Mouse (Mus musculus): Measurements from ENCODE around the gene Dnah2.

The Dnah2 gene

DNA sequence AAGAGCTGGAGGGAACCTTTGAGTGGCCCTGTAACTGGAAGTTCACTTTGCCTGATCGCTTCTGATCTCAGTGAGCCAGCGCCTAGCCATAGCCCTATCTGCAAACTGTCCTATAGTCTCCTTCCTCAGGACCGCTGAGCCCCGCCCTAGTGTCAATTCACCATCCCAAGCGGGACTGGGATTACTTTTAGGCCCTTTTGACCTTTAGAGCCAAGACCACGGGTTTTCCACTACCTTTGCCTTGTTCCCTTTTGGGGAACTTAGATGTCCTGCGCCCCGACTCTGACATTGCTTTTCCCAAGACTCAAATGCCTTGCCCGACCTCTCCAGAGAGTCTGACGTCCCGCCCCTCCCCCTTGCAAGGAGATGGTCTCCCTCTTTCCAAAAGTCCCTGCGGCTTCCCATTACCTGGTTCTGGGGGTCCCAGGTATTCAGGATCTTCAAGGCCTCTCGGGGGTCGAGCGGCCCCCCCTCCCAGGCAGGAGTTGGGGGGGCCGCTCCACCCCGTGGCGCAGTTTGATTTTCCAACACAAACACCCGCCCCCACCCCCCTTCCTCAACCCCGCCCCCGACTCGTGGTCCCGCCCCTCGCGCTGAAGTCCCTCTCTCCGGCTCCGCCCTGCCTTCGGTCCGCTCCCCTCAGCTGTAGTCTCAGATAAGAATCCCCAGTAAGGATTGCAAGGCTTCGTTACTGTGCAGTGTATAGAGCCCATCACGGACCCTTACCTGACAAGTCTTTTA, 128.9 kb downstream of the Dnah2 start:
- no peak for DNase-seq (ENCODE audit: low read depth, low spot score)

DNA sequence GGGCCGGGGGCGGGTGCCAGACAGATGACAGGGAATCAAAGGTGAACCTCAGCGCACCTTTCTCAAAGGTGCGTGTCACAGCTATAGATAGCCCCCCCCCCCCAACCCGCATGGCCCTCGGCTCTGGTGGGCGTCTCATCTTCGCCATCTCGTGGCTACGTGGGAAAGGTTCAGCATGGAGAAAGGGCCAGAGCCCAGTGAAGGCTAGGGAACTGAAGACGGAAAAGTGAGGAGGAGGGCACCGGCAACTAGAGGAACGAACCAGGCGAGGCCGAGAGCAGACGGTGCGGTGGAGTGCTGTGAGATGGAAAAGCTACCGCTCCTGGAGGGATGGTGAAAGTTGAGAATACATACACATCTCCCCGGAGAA, 129.5 kb downstream of the Dnah2 start:
- DNase-seq (ENCODE audit: low read depth, low spot score), result no peak

DNA sequence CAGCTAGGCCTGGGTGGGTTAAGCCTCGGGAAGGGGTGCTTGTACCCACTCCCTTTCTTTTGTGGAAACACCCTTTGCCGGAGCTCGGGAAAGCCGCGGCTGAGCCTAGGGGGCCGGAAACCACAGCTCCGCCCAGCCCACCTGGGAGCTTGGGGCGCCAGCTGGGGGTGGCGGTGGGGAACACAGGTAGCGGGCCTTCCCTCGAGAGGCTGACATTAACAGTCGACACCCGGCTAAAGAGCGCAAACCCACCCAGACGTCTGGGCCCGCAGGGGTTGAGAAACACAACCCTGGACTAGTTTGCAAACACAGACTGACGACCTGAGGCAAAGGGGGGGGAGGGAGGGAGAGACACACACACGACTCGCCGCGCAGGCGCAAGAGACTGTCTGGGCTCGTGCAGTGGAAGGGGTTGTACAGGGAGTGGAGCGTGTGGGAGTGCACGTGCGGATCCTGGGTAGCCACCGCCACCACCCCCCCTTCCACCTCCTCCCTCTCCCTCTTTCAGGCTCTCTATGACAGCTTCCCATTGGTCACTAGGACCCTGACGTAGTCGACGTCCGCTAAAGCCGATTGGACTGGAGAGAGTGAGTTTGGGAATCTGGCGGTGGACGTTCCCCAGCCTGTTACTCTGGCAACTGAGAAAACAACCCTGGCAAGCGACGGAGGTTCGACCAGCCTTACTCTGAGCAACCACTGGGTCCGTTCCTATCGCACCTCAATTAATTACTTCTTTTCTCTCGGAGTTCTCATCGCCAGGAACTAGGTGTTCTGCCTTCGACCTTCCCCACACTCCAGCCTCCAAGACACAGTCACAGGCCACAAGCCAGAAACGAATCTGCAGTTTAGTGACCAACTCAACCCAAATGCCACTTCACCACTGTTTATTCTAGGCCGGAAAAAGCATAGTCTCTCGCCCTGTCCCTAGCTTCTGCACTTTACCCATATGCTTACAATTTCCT, 130.1 kb downstream of the Dnah2 start:
- DNase-seq (ENCODE audit: low read depth, low spot score), result peak; percentile 97

DNA sequence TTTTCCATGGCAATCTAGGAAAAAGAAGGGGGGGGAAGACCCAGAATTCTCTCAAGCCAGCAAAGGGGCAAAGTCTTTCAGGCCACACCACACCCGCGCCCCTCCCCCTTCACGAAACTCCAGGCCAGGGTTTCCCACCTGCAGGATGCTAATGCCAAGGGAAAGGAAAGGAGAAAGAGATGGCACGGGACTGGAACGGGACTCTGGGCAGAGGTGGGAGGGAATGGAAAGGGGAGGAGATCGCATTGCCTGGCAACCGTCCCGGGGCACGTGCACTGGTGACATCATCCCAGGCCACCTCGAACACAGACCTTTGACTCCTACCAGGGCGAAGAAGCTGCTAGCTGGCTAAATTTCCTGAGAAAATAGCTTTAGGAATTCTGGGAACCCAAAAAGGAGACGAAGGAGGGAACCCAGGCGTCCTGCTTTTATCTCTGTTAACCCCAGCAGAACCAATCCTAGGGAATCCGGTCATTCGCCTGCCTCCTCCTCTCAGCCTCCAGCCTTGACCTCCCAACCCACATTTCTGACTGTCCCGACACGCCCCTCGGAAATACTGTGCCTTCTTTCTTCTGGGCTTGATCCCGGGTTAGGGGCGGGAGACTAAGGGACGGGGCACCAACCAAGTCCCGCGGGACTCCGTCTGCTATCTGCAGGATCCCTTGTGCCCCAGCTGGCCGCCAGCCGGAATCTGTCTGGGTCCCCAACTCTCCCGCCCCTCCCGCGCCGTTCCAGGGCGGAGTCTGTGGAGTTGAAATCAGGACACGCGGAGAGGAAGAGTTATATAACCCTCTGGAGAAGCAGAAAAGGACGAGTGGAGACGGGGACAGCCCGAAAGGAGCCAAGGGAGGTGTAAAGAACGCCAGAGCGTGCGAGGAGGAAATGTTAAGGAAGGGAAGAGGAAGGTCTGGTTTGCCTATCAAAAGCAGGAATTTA, 131.2 kb downstream of the Dnah2 start:
- peak; percentile 87 for DNase-seq (ENCODE audit: low read depth, low spot score)

DNA sequence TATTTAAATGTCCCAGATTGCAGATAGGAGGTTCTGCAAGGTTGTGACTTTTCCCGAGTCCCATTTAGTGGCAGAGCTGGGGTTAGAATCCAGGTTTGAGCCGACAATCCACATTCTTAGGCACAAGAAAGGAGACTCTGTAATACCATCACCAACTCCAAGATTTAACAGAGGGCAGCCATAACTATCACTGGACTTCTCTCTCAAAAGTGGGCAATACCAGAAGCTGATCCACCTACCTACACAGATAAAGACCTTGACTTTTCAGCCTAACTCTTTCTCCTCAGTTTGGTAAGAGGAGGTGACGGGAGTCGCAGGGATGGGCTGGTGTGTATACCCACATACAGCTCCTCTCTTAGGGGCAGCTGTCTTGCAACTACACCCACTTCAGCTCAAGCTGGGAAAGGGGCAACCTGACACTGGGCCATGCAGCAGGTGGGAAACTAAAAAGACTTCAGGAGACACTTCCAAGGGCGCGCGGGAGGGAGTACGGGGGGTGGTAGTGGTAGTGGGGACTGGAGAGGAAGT, 131.9 kb downstream of the Dnah2 start:
- no peak for DNase-seq (ENCODE audit: low read depth, low spot score)

DNA sequence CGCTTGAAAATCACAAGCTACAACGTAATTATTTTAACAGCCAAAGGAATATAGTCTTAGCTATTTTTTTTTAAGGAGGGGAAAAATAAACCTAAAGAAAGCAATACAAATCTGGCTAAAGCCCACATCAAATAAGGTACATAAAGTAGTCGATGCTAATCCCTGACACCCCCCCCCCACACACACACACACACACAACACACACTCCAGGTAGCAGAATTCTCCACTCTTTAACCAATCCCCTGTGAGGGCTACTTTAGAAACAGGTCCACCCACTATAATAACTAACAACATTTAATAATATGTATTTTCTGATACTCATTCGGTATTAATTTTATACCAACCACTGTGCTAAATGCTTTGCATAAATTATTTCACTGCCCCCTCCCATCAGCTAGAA, 132.4 kb downstream of the Dnah2 start:
- no peak for DNase-seq (ENCODE audit: low read depth, low spot score)

DNA sequence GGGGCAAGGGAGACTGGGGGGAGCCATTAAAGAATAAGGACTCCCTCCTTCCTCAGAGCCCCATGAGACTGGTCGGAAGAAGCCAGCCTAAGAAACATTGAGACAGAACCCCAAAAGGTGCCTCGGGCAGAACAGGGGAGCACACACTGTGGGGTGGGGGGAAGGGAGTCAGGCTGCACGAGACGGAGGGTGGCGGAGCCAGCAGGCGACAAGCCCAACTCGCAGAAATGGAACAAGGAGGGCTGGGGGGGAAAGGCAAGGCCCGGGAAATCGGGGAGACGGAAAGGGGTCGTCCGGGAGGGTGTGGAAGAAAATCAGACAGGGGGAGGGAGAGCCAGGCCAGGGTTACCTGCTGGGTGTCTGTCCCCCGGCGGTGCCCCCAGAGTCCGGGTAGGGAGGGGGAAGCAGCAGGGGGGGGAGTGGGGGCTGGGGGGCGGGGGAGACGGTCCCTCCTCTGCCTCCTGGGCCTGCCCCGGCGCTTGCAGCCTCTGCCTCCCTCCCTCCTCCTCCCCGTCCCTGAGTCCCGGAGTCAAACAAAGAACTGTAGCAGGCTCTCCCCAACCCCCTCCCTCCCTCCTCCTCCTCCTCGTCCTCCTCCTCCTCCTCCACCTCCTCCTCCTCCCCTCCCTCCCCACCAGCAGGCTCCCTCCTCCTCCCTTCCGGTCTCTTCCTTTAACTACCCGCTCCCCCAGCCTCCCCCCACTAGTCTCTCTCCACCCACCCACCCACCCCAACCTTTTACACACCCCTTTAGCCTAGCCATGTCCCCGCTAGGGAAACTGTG, 133.1 kb downstream of the Dnah2 start:
- no peak for DNase-seq (ENCODE audit: low read depth, low spot score)

DNA sequence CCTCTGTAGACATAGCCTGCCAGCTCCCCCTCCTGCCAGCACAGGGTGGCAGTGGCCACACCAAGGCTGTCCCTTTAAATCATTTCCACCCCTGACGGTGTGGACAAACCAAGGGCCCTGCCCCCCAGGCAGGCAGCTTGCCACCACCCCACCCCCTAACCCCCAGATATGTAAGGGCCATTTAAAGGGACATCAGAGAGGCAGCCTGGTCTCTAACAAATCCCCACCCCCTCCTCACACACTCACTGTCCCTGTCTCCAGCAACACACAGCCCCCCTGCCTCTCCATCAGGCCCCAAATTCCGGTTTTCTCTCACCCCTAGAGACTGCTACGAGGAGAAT, 133.6 kb downstream of the Dnah2 start:
- no peak for DNase-seq (ENCODE audit: low read depth, low spot score)

DNA sequence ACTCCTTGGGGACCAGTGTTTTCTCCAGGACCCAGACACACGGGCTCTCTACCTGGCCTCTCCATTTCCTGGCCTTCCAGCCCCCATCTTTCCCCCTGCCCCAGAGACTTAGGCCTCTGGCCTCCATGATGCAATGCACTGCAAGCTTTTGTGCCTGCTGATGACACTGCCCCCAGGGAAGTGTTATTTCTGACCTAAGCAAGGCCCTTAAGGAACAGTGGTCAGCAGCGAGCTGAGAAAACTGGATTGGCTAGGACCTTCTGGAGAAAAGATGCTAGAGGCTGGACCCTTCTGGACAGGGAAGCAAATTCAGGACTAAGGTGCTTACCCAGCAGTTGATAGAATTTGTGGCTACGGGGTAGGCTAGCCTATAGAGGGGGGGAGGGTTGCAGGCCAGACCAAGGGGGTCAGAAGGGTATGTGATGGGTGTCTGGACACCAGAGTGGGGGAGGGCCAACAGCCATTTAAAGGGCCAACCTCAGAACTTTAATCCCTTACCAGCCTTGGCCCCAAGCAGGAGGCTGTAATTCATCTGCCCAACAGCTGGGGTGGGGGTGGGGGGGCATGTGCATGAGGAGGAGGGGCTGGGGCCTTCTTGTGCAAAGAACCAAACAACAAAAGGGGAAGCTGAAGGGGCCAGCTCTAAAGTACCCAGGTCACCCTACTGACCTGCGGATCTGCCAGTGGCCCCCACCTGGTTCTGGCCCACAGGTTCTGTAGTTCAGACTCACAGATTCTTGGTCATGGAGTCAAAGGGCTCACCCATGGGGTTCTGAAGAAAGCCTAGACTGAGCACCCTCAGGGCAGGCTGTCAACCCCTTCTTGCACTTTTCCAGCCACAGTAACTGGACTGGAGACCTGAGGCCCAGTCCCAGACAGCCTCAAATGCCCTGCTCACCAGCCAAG, 134.2 kb downstream of the Dnah2 start:
- DNase-seq (ENCODE audit: low read depth, low spot score), result no peak

DNA sequence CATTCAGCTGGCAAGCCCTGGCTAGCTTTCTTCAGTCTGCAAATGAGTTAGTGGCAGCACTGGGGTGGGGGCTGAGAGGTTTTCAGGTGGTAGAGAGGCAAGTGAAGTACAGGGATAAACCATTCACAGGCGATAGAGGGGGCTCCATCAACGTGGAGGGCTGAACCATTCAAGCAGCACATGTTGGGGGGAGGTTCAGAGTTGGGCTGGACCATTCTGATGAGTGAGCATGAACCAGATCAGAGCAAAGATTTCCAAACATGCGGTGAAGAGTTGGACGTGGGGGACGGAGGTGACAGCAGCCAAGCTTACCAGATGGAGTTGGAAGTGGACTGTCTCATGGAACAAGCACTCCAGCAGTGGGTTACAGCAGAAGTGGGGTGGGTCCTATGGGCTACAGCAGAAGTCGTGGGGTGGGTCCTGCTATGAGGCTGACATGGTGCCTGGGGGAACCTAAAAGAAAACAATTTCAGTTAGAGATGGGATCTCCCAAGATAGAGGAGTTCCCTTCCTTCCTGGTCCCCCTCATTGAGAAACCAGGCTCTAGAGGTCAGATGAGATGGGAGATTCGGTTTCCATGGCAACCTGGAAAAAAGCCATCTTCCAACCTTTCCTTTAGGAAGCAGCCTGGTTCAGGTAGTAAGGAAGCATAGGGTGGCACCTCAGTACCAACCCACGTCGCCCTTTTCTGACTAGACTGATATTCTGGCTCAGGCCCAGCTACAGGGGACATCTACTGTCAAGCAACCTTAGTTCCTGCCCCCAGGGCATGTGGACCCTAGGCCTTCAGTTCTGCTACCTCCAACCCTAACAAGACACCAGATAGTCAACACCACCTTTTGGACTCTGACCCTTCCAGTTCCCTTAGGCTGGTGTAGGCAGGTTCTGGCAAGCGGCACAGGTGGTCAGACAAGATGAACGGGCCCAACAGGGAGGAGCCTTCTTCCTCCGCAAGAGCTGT, 135.4 kb downstream of the Dnah2 start, which contains the start of gene Kdm6b:
Gene Kdm6b (minus strand): TSS at position 455 of the 961 bp plus-strand sequence.
- DNase-seq (ENCODE audit: low read depth, low spot score), result no peak

DNA sequence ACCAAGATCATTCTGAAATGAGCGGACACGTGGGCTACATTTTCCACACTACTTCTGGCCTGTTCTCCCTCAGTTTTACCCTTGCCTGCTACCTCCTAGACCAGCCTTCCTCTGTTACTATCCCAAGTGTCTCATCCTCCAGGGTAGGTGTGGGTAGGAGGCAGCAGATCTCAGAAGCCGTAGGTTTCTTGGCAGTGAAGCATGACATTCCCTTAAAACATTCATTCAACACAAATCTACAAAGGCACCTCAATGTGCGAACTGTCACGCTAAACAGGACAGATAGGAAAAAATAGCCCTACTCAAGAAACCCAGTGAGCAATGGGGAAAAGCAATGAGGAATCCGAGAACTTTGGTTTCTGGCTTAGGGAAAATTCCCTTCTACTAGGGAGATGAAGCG, 136.4 kb downstream of the Dnah2 start:
- DNase-seq (ENCODE audit: low read depth, low spot score), result no peak

DNA sequence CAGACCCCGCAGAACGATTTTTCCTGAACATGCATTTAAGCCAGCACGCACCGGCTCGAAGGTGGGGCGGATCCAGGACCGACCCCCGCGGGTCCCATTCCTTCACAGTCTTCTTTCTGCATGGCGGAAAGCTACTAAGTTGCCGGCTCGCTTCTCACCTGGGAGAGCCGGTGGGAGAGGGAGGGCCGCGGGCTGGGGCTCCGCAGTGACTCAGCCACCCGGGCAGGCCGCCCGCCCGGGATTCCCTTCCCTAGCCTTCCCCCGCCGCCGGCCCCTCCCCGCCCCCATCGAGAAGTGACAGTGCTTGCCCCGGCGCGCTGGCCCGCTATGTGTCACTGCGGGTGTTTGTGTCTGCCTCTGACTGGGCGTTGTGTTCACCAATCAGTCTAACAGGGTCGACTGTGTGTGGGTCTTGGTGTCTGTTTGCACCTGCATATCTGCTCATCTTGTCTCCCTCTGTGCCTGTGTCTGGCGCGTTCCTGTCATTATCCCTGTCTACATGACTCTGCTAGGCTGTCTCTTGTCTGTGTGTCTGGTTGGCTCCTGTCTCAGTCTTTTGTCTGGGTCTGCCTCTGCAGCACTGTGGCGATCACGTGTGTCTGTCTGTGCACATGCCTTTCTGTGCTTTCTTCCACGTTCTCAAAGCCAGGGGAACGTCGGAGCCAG, 137.2 kb downstream of the Dnah2 start:
- no peak for DNase-seq (ENCODE audit: low read depth, low spot score)

DNA sequence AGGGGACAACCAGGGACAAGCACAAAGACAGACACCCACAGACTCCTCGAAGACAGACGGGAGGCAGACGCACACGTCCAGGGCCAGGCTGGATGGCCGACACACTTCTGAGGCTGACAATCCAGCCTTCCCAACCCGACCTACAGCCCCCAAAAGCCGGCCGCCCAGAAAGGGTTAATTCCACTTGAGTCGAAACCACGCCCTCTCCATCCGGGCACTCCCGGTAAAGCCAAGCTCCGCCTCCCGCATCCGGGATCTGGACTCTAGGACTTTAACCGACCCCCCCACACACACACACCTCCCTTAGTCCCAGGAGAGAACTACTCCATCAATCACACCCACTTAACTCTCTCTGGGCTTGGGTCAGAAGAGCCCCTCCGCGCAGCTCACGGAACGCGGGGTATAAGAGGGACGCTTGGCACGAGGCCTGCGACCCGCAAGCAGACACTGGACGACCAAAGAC, 137.8 kb downstream of the Dnah2 start:
- peak; percentile 90 for DNase-seq (ENCODE audit: low read depth, low spot score)

DNA sequence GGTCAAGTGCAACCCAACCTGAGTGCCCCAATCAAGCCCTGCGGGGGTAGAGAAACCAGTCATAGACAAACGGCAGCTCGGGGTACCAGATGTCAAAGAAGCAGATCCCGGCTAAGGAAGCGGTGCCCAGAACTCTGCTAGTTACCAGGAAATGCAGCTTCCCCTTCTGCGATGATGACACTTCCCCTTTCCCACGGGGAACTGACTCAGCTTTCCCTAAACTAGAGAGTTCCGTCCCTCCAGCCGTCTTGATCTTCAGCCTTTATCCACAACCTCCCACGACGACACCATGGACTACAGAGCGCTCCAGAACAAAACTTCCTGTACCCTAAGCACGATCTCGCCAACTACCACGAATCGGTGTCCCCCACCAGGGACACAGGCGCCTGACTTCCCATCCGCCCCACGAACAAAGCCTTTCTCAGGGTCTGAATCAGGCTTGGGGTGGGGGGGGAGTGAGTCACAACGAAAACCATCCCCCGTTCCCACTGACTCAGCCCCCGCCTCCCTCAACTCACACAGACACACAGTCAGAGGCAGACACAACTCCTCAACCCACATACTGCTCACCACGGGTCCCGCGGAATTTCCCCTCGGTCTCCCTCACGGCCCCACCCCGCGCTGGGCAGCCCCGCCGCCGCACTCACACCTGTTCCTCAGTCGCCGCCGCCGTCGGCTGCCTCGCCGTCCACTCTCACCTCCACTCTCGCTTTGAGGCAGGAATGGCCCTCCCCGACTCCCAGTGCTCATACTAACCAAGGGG, 138.4 kb downstream of the Dnah2 start:
- no peak for DNase-seq (ENCODE audit: low read depth, low spot score)

DNA sequence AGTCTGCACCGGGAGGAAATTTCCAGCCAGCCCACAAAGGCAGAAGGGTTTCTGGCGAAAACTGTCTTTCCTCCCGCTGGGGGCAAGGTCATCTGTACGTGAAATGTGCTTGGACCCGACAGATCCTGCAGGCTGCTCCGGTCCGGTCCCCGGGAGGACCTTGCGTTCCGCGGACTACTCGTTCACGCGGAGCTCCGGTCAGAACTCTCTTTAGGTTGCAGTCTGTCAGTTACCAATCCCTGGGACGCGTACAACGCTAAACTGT, 138.9 kb downstream of the Dnah2 start:
- DNase-seq (ENCODE audit: low read depth, low spot score), result no peak

DNA sequence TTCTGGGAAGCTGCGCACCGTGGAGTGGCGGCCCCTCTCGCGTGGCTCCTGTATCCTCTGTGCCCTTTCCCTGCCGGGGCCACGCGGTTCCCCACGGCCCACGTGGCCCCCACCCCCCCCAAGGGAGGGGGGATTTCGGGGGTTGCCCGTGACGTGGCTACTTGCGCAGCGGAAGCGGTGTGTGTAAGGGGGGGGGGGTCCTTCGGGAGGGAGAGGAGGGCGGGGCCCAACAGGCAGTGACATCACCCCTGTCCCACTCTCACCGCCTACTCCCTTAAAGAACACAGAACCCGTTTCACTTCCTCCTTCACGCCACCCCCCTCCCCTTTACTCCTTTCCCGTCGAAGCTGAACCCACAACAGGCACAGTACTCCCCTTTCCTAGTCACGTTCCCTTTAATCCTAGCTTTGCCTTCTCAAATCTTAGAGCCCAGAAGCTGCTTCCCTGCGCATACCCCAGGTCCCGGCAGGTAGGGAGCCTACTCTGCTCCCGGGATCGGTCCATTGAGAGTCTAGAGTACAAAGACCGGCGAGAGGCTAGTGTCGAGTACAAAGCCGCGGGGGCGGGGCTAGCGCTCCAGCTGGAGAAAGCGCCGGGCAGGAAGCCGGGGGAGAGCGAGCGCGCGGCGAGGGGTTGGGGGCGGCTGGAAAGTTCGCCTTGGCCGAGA, 139.4 kb downstream of the Dnah2 start:
- no peak for DNase-seq (ENCODE audit: low read depth, low spot score)

All from brain, embryonic 18.5 days (tissue).